Mouse (Mus musculus): ENCODE measurements at regions not wholly inside any gene's neighbourhood (a gene's known extent, or its start where the extent isn't known, plus 50 kb on each side); places are given as distances from the start of the nearest gene placed in this dataset.
A peak's percentile ranks its signal among the peaks of the same experiment; 100 is the strongest.

GRCm38 (mm10) chr10:25723966-25724365 is 187.9 kb upstream of the Smlr1 start:
- no peaks in the 10 kb centered on the region for H3K4me1 ChIP-seq (ENCODE audit: control insufficient read depth, insufficient read depth, low read length)
- H3K36me3 ChIP-seq (ENCODE audit: control insufficient read depth, insufficient read depth, low read length) = no peaks in the 10 kb centered on the region
- WGBS = 81% methylated on average over 1 of the region's 1 CpGs
- ATAC-seq (ENCODE audit: insufficient read depth, low FRiP score) = no peak
- H3K27me3 ChIP-seq (ENCODE audit: control insufficient read depth, insufficient read depth, low read length) = no peaks in the 10 kb centered on the region
- no peak overlapping the region for H3K9ac ChIP-seq (ENCODE audit: low read length)
- H3K4me3 ChIP-seq (replicated peaks; ENCODE audit: low read length) = no peak overlapping the region
- no peak overlapping the region for H3K27ac ChIP-seq (ENCODE audit: low read length)
- H3K9me3 ChIP-seq (replicated peaks; ENCODE audit: control insufficient read depth, low read length) = no peaks in the 10 kb centered on the region
- no peak overlapping the region for H3K4me2 ChIP-seq (ENCODE audit: low read depth, low read length)

GRCm38 (mm10) chr10:25715747-25716146 is 179.7 kb upstream of the Smlr1 start:
- Histone ChIP-seq H3K4me2 (ENCODE audit: low read depth, low read length) (no peak overlapping the region), H3K9me3 (replicated peaks; ENCODE audit: control insufficient read depth, low read length) (no peaks in the 10 kb centered on the region), H3K27ac (ENCODE audit: low read length) (no peak overlapping the region), H3K4me3 (replicated peaks; ENCODE audit: low read length) (no peak overlapping the region), H3K4me1 (ENCODE audit: control insufficient read depth, insufficient read depth, low read length) (no peaks in the 10 kb centered on the region), H3K27me3 (ENCODE audit: control insufficient read depth, insufficient read depth, low read length) (no peaks in the 10 kb centered on the region), H3K9ac (ENCODE audit: low read length) (no peak overlapping the region), H3K36me3 (ENCODE audit: control insufficient read depth, insufficient read depth, low read length) (no peaks in the 10 kb centered on the region)
- WGBS = 57% methylated on average over 4 of the region's 4 CpGs
- ATAC-seq (ENCODE audit: insufficient read depth, low FRiP score) = no peak

GRCm38 (mm10) chr10:25714636-25715035 is 178.6 kb upstream of the Smlr1 start:
- H3K9me3 ChIP-seq (replicated peaks; ENCODE audit: control insufficient read depth, low read length) = no peaks in the 10 kb centered on the region
- H3K36me3 ChIP-seq (ENCODE audit: control insufficient read depth, insufficient read depth, low read length) = no peaks in the 10 kb centered on the region
- no peak for ATAC-seq (ENCODE audit: insufficient read depth, low FRiP score)
- H3K27ac ChIP-seq (ENCODE audit: low read length) = no peak overlapping the region
- no peak overlapping the region for H3K4me3 ChIP-seq (replicated peaks; ENCODE audit: low read length)
- H3K4me1 ChIP-seq (ENCODE audit: control insufficient read depth, insufficient read depth, low read length) = no peaks in the 10 kb centered on the region
- no peak overlapping the region for H3K9ac ChIP-seq (ENCODE audit: low read length)
- no peaks in the 10 kb centered on the region for H3K27me3 ChIP-seq (ENCODE audit: control insufficient read depth, insufficient read depth, low read length)
- no peak overlapping the region for H3K4me2 ChIP-seq (ENCODE audit: low read depth, low read length)

GRCm38 (mm10) chr10:25714041-25714440 is 178.0 kb upstream of the Smlr1 start:
- Histone ChIP-seq H3K27me3 (ENCODE audit: control insufficient read depth, insufficient read depth, low read length) (no peaks in the 10 kb centered on the region), H3K9ac (ENCODE audit: low read length) (no peak overlapping the region), H3K4me2 (ENCODE audit: low read depth, low read length) (no peak overlapping the region), H3K4me1 (ENCODE audit: control insufficient read depth, insufficient read depth, low read length) (no peaks in the 10 kb centered on the region), H3K4me3 (replicated peaks; ENCODE audit: low read length) (no peak overlapping the region), H3K9me3 (replicated peaks; ENCODE audit: control insufficient read depth, low read length) (no peaks in the 10 kb centered on the region), H3K36me3 (ENCODE audit: control insufficient read depth, insufficient read depth, low read length) (no peaks in the 10 kb centered on the region), H3K27ac (ENCODE audit: low read length) (no peak overlapping the region)
- WGBS = 76% methylated on average over 12 of the region's 12 CpGs
- no peak for ATAC-seq (ENCODE audit: insufficient read depth, low FRiP score)

GRCm38 (mm10) chr10:25707951-25708350 is 171.9 kb upstream of the Smlr1 start:
- no peaks in the 10 kb centered on the region for H3K9me3 ChIP-seq (replicated peaks; ENCODE audit: control insufficient read depth, low read length)
- H3K27me3 ChIP-seq (ENCODE audit: control insufficient read depth, insufficient read depth, low read length) = no peaks in the 10 kb centered on the region
- H3K36me3 ChIP-seq (ENCODE audit: control insufficient read depth, insufficient read depth, low read length) = no peaks in the 10 kb centered on the region
- no peak overlapping the region for H3K27ac ChIP-seq (ENCODE audit: low read length)
- 43% methylated on average over 7 of the region's 7 CpGs for WGBS
- H3K4me2 ChIP-seq (ENCODE audit: low read depth, low read length) = no peak overlapping the region
- H3K4me3 ChIP-seq (replicated peaks; ENCODE audit: low read length) = no peak overlapping the region
- no peak for ATAC-seq (ENCODE audit: insufficient read depth, low FRiP score)
- no peaks in the 10 kb centered on the region for H3K4me1 ChIP-seq (ENCODE audit: control insufficient read depth, insufficient read depth, low read length)
- no peak overlapping the region for H3K9ac ChIP-seq (ENCODE audit: low read length)

GRCm38 (mm10) chr10:25702146-25702545 is 166.1 kb upstream of the Smlr1 start:
- no peak for ATAC-seq (ENCODE audit: insufficient read depth, low FRiP score)

GRCm38 (mm10) chr10:25695798-25696197 is 159.7 kb upstream of the Smlr1 start:
- H3K27me3 ChIP-seq (ENCODE audit: control insufficient read depth, insufficient read depth, low read length) = no peaks in the 10 kb centered on the region
- H3K9me3 ChIP-seq (replicated peaks; ENCODE audit: control insufficient read depth, low read length) = no peaks in the 10 kb centered on the region
- no peak overlapping the region for H3K9ac ChIP-seq (ENCODE audit: low read length)
- H3K4me1 ChIP-seq (ENCODE audit: control insufficient read depth, insufficient read depth, low read length) = no peaks in the 10 kb centered on the region
- no peaks in the 10 kb centered on the region for H3K36me3 ChIP-seq (ENCODE audit: control insufficient read depth, insufficient read depth, low read length)
- ATAC-seq (ENCODE audit: insufficient read depth, low FRiP score) = no peak
- H3K4me2 ChIP-seq (ENCODE audit: low read depth, low read length) = no peak overlapping the region
- H3K27ac ChIP-seq (ENCODE audit: low read length) = no peak overlapping the region
- WGBS = 78% methylated on average over 8 of the region's 8 CpGs
- no peak overlapping the region for H3K4me3 ChIP-seq (replicated peaks; ENCODE audit: low read length)

More at GRCm38 (mm10) chr10:25702146-25702545, 166.1 kb upstream of the Smlr1 start:
- no peak overlapping the region for H3K4me2 ChIP-seq (ENCODE audit: low read depth, low read length)
- no peak overlapping the region for H3K9ac ChIP-seq (ENCODE audit: low read length)
- no peaks in the 10 kb centered on the region for H3K9me3 ChIP-seq (replicated peaks; ENCODE audit: control insufficient read depth, low read length)
- no peaks in the 10 kb centered on the region for H3K36me3 ChIP-seq (ENCODE audit: control insufficient read depth, insufficient read depth, low read length)
- H3K4me3 ChIP-seq (replicated peaks; ENCODE audit: low read length) = no peak overlapping the region
- H3K4me1 ChIP-seq (ENCODE audit: control insufficient read depth, insufficient read depth, low read length) = no peaks in the 10 kb centered on the region
- H3K27ac ChIP-seq (ENCODE audit: low read length) = no peak overlapping the region
- no peaks in the 10 kb centered on the region for H3K27me3 ChIP-seq (ENCODE audit: control insufficient read depth, insufficient read depth, low read length)
- 89% methylated on average over 3 of the region's 3 CpGs for WGBS

GRCm38 (mm10) chr10:25681243-25681642 is 145.2 kb upstream of the Smlr1 start:
- Histone ChIP-seq H3K9ac (ENCODE audit: low read length) (no peak overlapping the region), H3K4me2 (ENCODE audit: low read depth, low read length) (no peak overlapping the region), H3K4me3 (replicated peaks; ENCODE audit: low read length) (no peak overlapping the region), H3K9me3 (replicated peaks; ENCODE audit: control insufficient read depth, low read length) (no peaks in the 10 kb centered on the region), H3K36me3 (ENCODE audit: control insufficient read depth, insufficient read depth, low read length) (no peaks in the 10 kb centered on the region), H3K27ac (ENCODE audit: low read length) (no peak overlapping the region), H3K4me1 (ENCODE audit: control insufficient read depth, insufficient read depth, low read length) (no peaks in the 10 kb centered on the region), H3K27me3 (ENCODE audit: control insufficient read depth, insufficient read depth, low read length) (no peaks in the 10 kb centered on the region)
- WGBS = 11% methylated on average over 6 of the region's 6 CpGs
- ATAC-seq (ENCODE audit: insufficient read depth, low FRiP score) = no peak

- Histone ChIP-seq H3K9ac (ENCODE audit: low read length) (no peak overlapping the region), H3K36me3 (ENCODE audit: control insufficient read depth, insufficient read depth, low read length) (no peaks in the 10 kb centered on the region), H3K4me1 (ENCODE audit: control insufficient read depth, insufficient read depth, low read length) (peaks cover 7% of the 10 kb centered on the region; the same call in 1 of the 2 replicates), H3K27ac (ENCODE audit: low read length) (no peak overlapping the region), H3K27me3 (ENCODE audit: control insufficient read depth, insufficient read depth, low read length) (no peaks in the 10 kb centered on the region), H3K9me3 (replicated peaks; ENCODE audit: control insufficient read depth, low read length) (no peaks in the 10 kb centered on the region), H3K4me2 (ENCODE audit: low read depth, low read length) (no peak overlapping the region), H3K4me3 (replicated peaks; ENCODE audit: low read length) (no peak overlapping the region)
- WGBS = 45% methylated on average over 1 of the region's 1 CpGs
- ATAC-seq (ENCODE audit: insufficient read depth, low FRiP score) = no peak
Measured at GRCm38 (mm10) chr10:25677889-25678288, 141.8 kb upstream of the Smlr1 start.

GRCm38 (mm10) chr10:25675368-25675767 is 139.3 kb upstream of the Smlr1 start:
- H3K9ac ChIP-seq (ENCODE audit: low read length) = no peak overlapping the region
- H3K9me3 ChIP-seq (replicated peaks; ENCODE audit: control insufficient read depth, low read length) = no peaks in the 10 kb centered on the region
- no peak overlapping the region for H3K27ac ChIP-seq (ENCODE audit: low read length)
- H3K4me1 ChIP-seq (ENCODE audit: control insufficient read depth, insufficient read depth, low read length) = peaks cover 7% of the 10 kb centered on the region; the same call in 1 of the 2 replicates
- peak; percentile 76; the same call in 1 of the 2 replicates for ATAC-seq (ENCODE audit: insufficient read depth, low FRiP score)
- no peaks in the 10 kb centered on the region for H3K27me3 ChIP-seq (ENCODE audit: control insufficient read depth, insufficient read depth, low read length)
- no peak overlapping the region for H3K4me2 ChIP-seq (ENCODE audit: low read depth, low read length)
- H3K36me3 ChIP-seq (ENCODE audit: control insufficient read depth, insufficient read depth, low read length) = no peaks in the 10 kb centered on the region
- 30% methylated on average over 10 of the region's 10 CpGs for WGBS
- no peak overlapping the region for H3K4me3 ChIP-seq (replicated peaks; ENCODE audit: low read length)

Data from stomach, embryonic 16.5 days (tissue).